Mouse (Mus musculus): ENCODE measurements at regions not wholly inside any gene's neighbourhood (a gene's known extent, or its start where the extent isn't known, plus 50 kb on each side); places are given as distances from the start of the nearest gene placed in this dataset.

- no peak for DNase-seq (ENCODE audit: extremely low read depth, low read depth, low spot score)
These were observed 129.9 kb upstream of the Peli2 start for GRCm38 (mm10) chr14:47990716-47991115.

DNA sequence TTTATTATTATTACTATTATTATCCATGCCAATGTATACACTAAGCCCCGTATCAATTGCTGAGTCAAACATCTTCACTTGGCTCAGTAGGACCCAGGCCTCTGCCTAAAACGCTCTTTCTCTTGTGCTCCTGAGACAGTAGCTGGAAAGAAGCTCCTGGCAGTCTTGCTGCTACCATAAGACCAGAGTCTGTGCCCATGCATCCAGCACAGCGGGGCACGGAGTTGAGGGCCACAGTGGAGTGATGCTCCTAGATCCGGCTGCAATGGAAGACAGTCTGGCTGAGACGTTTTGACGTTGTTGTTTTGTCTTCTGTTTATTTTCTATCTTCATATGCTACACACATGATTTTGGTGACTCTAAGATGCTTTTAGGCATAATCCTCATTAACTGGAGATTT is 129.1 kb upstream of the Peli2 start:
- DNase-seq (ENCODE audit: extremely low read depth, low read depth, low spot score) = no peak

DNA sequence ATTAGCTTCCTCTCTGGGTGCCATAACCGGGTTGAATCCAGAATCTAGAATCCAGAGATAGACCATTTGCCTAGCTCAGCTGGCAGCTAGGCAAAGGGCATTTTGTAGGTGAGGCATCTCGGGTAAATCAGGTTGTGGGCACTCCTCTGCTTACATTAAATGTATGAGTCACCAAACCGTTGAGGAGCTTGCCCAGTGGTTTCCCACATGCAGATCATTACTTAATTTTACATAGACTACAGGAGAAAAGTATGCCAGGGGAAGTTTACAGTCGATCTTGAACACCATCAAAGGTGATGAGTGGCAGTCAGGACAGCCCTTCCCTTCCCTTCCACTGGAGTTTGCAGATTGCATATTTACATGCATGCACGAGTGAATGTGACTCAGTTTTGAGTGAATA is 128.5 kb upstream of the Peli2 start:
- no peak for DNase-seq (ENCODE audit: extremely low read depth, low read depth, low spot score)

DNA sequence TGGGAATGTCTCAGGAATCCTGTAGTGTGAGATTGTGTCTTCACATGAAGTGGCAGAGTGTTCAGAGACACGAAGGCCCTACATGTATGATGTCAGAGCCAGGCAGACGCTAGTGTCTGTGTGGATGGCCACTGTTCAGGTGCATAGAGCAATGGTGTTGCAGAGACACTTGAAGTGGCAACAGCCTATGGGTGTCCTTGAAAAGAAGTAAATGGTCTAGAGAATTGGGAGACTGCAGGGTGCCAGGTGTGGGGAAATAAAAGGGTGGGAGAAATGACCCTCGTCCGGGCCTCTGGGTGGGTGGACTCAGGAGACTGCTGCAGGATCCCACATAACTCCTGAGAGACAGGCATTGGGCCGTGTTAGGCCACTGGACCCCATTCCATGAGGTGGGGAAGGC is 127.8 kb upstream of the Peli2 start:
- DNase-seq (ENCODE audit: extremely low read depth, low read depth, low spot score) = no peak

DNA sequence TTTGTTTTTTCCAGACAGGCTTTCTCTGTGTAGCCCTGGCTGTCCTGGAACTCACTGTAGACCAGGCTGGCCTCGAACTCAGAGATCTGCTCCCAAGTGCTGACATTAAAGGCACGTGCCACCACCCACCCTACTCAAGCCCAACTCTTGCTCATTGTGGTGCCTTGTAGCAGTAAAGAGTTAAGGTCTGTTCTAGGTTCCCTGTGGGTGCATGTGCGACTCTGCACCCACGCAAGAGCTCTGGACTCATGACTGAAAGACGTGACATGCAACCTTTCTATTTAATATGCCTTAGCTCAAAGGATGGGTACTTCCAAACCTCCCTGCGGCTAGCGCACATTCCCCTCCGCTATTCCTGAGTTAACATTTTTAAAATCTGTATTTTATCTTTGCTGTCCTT is 121.7 kb upstream of the Peli2 start:
- DNase-seq (ENCODE audit: extremely low read depth, low read depth, low spot score) = no peak

DNA sequence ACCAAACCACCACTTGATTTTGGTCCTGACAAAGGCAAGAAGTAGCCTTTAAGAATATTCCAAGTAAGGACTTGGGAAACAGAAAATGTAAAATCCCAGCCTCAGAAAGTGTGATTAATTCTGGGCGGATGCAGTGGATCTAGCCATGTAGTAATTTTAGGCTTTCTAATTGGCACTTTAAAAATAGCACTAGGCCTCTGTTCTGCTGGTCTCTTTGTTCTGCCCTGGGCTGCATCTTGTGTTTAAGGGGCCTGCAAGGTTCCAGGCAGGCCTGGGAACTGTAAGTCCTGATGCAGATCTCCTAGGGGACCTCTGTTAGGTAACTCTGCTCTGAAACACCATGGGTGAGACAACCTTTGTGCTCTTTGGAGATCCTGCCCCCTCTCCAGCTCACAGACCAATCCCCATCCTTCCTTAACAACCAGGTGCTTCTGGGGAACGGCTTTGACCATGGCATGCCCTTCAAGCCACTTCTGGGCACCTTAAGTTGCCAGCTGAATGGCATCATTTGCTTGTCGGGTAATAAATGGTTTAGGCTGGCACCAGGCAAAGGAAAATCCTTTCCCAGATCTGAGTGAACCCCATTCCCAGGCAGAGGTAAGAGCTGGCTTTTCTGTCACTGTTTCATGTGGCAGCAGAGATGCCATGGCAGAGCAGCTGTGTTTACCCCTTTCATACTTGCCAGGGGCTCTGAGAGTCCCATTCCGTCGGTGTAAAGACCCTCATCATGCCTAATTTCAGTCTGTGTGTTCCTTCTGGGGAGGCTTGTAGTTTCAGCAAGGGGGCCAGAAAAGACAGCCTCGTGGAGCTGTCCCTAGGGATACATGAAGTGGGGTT is 115.3 kb upstream of the Peli2 start:
- no peak for DNase-seq (ENCODE audit: extremely low read depth, low read depth, low spot score)

- no peak for DNase-seq (ENCODE audit: extremely low read depth, low read depth, low spot score)
These were observed 114.7 kb upstream of the Peli2 start for GRCm38 (mm10) chr14:48005929-48006309.

DNA sequence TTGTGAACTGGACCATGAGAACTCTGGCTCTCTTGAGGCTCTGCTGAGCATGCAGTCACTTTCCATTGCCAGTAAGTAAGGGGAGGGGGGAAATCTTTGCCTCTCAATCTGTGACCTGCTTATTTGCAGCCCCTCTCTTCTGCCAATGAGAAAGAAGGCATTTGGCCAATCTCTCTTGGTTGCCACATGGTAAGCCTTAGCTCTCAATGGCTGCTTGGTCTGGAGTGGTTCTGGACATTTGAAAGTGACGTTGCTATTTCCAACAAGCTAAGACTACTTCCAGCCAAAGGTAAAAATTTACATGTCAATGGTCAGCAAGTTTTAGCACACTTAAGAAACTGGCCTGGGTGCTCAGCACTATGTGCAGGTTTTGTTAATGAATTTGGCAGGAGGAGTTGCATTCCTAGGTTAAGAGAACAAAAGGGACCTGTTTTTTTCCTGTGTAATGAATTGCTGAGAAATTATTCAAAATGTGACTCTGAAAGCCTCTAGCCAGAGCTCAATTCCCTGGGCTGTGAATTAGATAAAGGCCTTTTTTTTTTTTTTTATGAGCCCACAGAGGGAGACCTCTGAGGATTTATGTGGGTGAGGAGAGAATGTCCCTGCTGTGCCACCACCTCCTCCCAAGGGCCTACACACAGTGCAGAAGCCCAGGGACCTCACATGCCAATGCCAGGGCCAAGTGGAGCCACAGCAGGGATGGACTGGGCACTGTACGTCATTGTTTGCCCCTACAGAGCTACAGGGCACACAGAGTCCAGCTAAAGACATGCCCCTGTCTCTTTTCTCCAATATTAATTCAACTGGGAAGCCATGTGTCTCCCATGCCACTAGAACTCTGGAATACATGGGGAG is 108.0 kb upstream of the Peli2 start:
- no peak for DNase-seq (ENCODE audit: extremely low read depth, low read depth, low spot score)

GRCm38 (mm10) chr14:48013431-48013830 is 107.2 kb upstream of the Peli2 start:
- no peak for DNase-seq (ENCODE audit: extremely low read depth, low read depth, low spot score)

DNA sequence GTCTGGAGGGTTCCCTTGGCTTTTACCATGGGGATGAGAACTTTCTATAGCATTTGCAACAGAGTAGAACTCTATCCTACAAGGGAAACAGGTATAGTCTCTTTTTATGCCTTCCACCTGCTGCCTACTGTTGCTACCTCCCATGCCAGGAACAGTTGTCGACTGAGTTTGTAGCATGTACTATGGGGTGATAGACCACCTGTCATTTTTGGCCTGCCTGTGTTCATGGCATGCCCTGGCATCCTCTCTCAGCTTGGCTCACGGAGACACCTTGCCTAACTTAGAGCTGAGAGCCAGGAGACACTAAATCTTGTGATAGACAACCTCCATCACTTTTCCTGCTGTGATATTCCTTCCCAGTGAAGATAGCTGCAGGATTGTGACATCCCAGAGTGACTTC is 105.8 kb upstream of the Peli2 start:
- no peak for DNase-seq (ENCODE audit: extremely low read depth, low read depth, low spot score)

GRCm38 (mm10) chr14:48017971-48018370 is 102.7 kb upstream of the Peli2 start:
- DNase-seq (ENCODE audit: extremely low read depth, low read depth, low spot score) = no peak

DNA sequence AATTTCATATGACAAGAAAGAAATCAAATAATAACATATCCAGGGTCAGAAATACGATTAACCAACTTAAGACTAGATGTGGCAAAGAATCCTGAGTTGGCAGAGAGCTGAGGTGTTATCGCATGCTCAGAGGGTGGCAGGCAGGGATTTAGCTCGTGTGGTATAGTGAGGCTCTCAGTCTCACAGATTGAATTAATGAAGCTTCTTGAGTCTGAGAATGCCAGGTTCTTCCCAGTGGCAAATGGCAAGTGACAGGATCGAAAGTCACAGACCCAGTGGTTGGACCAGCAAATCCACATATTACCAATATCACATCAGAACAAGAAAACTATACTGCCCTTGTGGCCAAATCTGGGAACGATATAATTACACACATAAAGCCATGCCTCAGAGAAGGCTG is 101.3 kb upstream of the Peli2 start:
- no peak for DNase-seq (ENCODE audit: extremely low read depth, low read depth, low spot score)

DNA sequence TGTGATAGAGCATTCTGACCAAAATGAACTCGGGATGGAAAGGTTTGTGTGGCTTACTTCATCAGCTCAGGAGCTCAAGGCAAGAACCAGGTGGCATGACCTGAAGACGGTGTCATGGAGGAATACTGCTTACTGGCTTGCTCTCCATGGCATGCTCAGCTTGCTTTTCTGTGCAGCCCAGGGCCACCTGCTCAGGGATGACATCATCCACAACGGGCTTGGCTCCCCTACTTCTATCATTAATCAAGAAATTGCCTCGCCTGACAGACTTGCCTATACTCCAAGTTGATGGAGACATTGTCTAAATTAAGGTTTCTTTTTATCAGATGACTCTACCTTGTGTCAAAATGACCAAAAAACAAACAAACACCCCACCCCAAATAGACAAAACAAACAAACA is 98.4 kb upstream of the Peli2 start:
- no peak for DNase-seq (ENCODE audit: extremely low read depth, low read depth, low spot score)

GRCm38 (mm10) chr14:48024051-48024693 is 96.5 kb upstream of the Peli2 start:
- DNase-seq (ENCODE audit: extremely low read depth, low read depth, low spot score) = no peak

DNA sequence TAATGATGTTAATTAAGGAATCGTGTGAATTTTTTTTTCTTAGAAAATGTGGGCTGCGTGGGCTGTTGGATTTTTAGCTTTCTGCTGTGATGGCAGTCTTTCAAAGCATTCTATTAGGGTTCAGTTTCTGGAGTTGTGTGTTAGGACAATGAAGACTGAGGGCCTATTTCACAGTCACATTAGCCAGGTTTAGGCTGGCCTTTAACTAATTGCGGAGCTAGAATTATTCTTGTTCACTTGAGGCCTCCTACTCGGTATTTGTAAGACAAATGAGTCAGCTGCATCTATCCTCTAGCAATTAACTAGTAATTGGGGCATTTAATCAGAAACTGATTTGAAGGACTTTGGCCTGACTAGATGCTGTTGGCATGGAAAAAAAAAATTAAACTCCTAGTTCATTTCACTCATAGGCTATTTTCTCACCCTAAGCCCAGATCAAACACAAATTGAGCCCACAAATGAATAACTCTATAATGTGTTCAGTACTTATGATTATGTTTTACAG is 81.3 kb upstream of the Peli2 start:
- no peak for DNase-seq (ENCODE audit: extremely low read depth, low read depth, low spot score)

- no peak for DNase-seq (ENCODE audit: extremely low read depth, low read depth, low spot score)
These were observed 74.5 kb upstream of the Peli2 start for GRCm38 (mm10) chr14:48046094-48046493.

- DNase-seq (ENCODE audit: extremely low read depth, low read depth, low spot score) = no peak
These were observed 73.8 kb upstream of the Peli2 start for GRCm38 (mm10) chr14:48046831-48047230.

DNA sequence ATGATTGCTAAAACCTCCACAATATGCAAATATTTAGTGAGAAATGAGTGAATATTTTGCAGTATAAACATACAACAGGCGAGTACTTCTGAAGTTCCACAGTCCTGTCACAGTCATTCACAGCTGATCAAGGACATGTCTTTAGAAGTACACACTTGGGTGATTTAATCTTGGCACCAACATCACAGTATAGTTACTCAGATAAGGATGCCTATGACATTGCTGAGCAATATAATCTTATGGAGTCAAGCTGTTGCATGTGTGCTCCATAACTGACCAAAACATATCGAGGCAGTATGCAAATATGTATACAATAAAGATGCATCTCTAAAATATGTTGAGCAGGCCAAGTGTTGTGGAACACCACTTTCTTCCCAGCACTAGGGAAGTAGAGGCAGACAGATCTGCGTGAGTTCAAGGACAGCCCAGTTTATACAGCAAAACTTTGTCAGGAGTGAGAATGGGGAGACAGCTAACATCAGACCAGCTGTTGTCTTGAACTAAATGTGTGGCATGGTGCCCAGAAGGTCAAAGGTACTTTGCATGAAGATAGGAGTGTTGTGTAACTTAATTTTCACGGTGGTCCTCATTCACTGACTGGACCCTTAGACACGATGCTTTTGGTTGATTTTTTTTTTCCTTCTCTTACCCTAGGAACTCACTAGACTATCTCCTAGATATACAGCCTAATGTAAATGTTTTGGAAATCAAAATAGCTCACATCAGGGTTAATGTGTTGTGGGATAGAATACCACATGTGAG is 70.7 kb upstream of the Peli2 start:
- no peak for DNase-seq (ENCODE audit: extremely low read depth, low read depth, low spot score)

GRCm38 (mm10) chr14:48050460-48050760 is 70.2 kb upstream of the Peli2 start:
- DNase-seq (ENCODE audit: extremely low read depth, low read depth, low spot score) = no peak

- no peak for DNase-seq (ENCODE audit: extremely low read depth, low read depth, low spot score)
These were observed 68.7 kb upstream of the Peli2 start for GRCm38 (mm10) chr14:48051971-48052370.

GRCm38 (mm10) chr14:48052405-48052804 is 68.2 kb upstream of the Peli2 start:
- DNase-seq (ENCODE audit: extremely low read depth, low read depth, low spot score) = no peak

Data from fat pad, adult 2 months (tissue).